Mouse (Mus musculus) ovary, adult 2 months (tissue): ENCODE results near the gene Gm5168. TPM values are rescaled to one million over a fixed set of nuclear protein-coding genes. Genes with fewer than 3 reads are reported as not detected.

Experiments
- polyA plus RNA-seq: library from polyadenylated mRNA; depleted of rRNA; stranded (reverse); fragments of >200 nt; gene quantifications from 2 replicates; pipeline ENCODE4 v1.2.3, GENCODE M21; 2012; rRNA removed

Gene Gm5168
- not detected in 2 replicates for polyA plus RNA-seq

DNA sequence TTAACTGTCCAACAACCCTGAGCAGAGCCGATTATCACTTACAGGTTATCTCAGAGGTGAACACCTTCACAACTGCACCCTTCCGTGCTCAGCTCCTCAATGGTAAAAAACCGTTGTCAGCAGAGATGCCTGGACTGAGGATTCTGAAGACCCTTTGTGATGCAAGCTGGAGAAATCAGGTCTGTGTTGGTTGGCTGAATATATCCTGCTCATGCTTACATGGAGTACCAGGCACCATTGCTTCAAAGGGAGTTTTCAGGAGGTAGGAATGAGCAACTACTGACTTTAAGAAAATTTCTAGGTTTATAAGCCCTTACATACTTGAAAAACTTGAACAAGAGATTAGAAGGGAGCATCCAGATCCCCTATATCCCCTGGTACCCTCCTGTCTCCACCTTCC, at the start of gene Gm5168:
Gm5168 (minus strand) TSS at position 101 of the 400 bp plus-strand sequence.

Other genes starting within 250 kb of the Gm5168 start
- not detected in 2 replicates for gene Gm2012, start 180.3 kb upstream of the Gm5168 start, polyA plus RNA-seq